27 mouse cellular contexts compared by ENCODE assay signal in genomic region chr7:115939292-115939691, GRCm38 (mm10).
"Had no signal": no experiment of that assay in that cellular context is flagged by ENCODE, and none has a peak within 500 bp of the region (broad histone marks: within the 10 kb centered on the region; RNA-seq: fewer than 3 reads in every experiment).

No protein-coding gene starts in this region.

- H3K27ac ChIP-seq: heart, adult 2 months; heart, embryonic 13.5 days; heart, embryonic 15.5 days; hindbrain, embryonic 13.5 days; hindbrain, embryonic 15.5 days; hindbrain, postnatal 0 days; kidney, embryonic 15.5 days; kidney, postnatal 0 days; layer of hippocampus, adult 2 months; left cerebral cortex, adult 2 months; limb, embryonic 10.5 days; liver, embryonic 13.5 days had no signal

- H3K9me3 ChIP-seq: heart, embryonic 13.5 days; heart, embryonic 15.5 days; hindbrain, embryonic 13.5 days; hindbrain, embryonic 15.5 days; kidney, embryonic 15.5 days; limb, embryonic 10.5 days; limb, embryonic 12.5 days had no signal

- H3K4me1 ChIP-seq: heart, embryonic 13.5 days; heart, embryonic 15.5 days; hindbrain, embryonic 13.5 days; hindbrain, embryonic 15.5 days; kidney, embryonic 15.5 days had no signal

- DNase-seq: gastrocnemius, adult 2 months; gastrocnemius, postnatal 10 days; gastrocnemius, postnatal 25 days; heart, adult 11 months; heart, adult 2 months; heart, postnatal 14 days; heart, postnatal 36 days; kidney, adult 11 months; kidney, adult 8-10 months; kidney, postnatal 14 days; kidney, postnatal 4 days; liver; liver, embryonic 13.5 days had no signal

- H3K4me2 ChIP-seq: heart, embryonic 11.5 days; heart, embryonic 13.5 days; heart, embryonic 15.5 days; hindbrain, embryonic 13.5 days; hindbrain, embryonic 15.5 days; kidney, embryonic 15.5 days; limb, embryonic 12.5 days; liver, embryonic 11.5 days; liver, embryonic 13.5 days had no signal

- H3K27me3 ChIP-seq: heart, embryonic 13.5 days; heart, embryonic 15.5 days; hindbrain, embryonic 13.5 days; hindbrain, embryonic 15.5 days; kidney, embryonic 15.5 days; limb, embryonic 12.5 days; liver, embryonic 13.5 days had no signal

- H3K4me3 ChIP-seq: gastrocnemius, adult 2 months; heart, adult 2 months; heart, embryonic 13.5 days; heart, embryonic 15.5 days; hindbrain, embryonic 13.5 days; hindbrain, embryonic 15.5 days; kidney, embryonic 15.5 days; layer of hippocampus, adult 2 months; left cerebral cortex, adult 2 months; limb, embryonic 10.5 days; limb, embryonic 12.5 days; liver, embryonic 13.5 days had no signal

- H3K36me3 ChIP-seq: heart, embryonic 15.5 days; hindbrain, embryonic 13.5 days; hindbrain, embryonic 15.5 days; kidney, embryonic 15.5 days; liver, embryonic 13.5 days had no signal

- ATAC-seq: hindbrain, postnatal 0 days; intestine, embryonic 16.5 days had no signal

- H3K9ac ChIP-seq: heart, embryonic 13.5 days; heart, embryonic 15.5 days; hindbrain, embryonic 13.5 days; hindbrain, embryonic 15.5 days; kidney, embryonic 15.5 days; limb, embryonic 12.5 days; liver, embryonic 13.5 days had no signal
